Mouse (Mus musculus) small intestine, adult 2 months (tissue): ENCODE measurements around the gene Wnt2. TPM values are rescaled to one million over a fixed set of nuclear protein-coding genes. Genes with fewer than 3 reads are reported as not detected.

ENCODE experiments used
- H3K27ac ChIP-seq: fragments of 200-500 bp; 2 replicates; pipeline ENCODE4 v1.5.1; 2012; ENCODE audit warnings: low read depth, low read length, control low read depth, inconsistent platforms; ENCODE audit not compliant: insufficient read depth
- H3K27me3 ChIP-seq: fragments of 200-500 bp; 2 replicates; pipeline ENCODE4 v1.6.1; 2012; ENCODE audit warnings: mild to moderate bottlenecking, moderate library complexity, low read length, inconsistent platforms; ENCODE audit not compliant: control insufficient read depth, insufficient read depth
- H3K36me3 ChIP-seq: fragments of 200-500 bp; 2 replicates; pipeline ENCODE4 v1.6.1; 2012; ENCODE audit warnings: mild to moderate bottlenecking, low read length, control low read depth, inconsistent platforms; ENCODE audit not compliant: control insufficient read depth, insufficient read depth
- H3K4me1 ChIP-seq: fragments of 200-500 bp; 2 replicates; pipeline ENCODE4 v1.6.1; 2012; ENCODE audit warnings: low read length, inconsistent platforms, mixed read lengths; ENCODE audit not compliant: control insufficient read depth, insufficient read depth, insufficient read length
- H3K4me3 ChIP-seq: fragments of 200-500 bp; 2 replicates; pipeline ENCODE4 v1.5.1; 2012; ENCODE audit warnings: low read depth, mild to moderate bottlenecking, control low read depth, inconsistent platforms, low read length, moderate library complexity
- CTCF ChIP-seq: fragments of 200-500 bp; IDR thresholded peaks from 2 replicates; pipeline ENCODE4 v1.5.1; 2012; ENCODE audit warnings: low read depth, mild to moderate bottlenecking, control low read depth, inconsistent platforms, low read length, moderate library complexity, mixed read lengths; ENCODE audit not compliant: insufficient replicate concordance, insufficient read length; ENCODE audit errors: extremely low read depth
- POLR2A ChIP-seq: fragments of 200-500 bp; IDR thresholded peaks from 2 replicates; pipeline ENCODE4 v1.6.1; 2012; ENCODE audit warnings: low read depth, mild to moderate bottlenecking, control low read depth, inconsistent platforms, low read length, moderate library complexity
- WGBS: fragments of 180-500 bp; shearing (Covaris S2); methylation state at CpG from one replicate; pipeline ENCODE4 v1.1.7; 2018; 5-methylcytosine and 5-hydroxymethylcytosine counted together
- polyA plus RNA-seq: library from polyadenylated mRNA; depleted of rRNA; stranded (reverse); fragments of >200 nt; gene quantifications from 2 replicates; pipeline ENCODE4 v1.2.3, GENCODE M21; 2012

Gene Wnt2
- polyA plus RNA-seq, 1 experiment: 0.66 TPM

GRCm38 (mm10) chr6:17978324-17978723 is 52.1 kb downstream of the Wnt2 start:
- Histone ChIP-seq H3K27me3 (no peaks in the 10 kb centered on the region), H3K4me1 (no peaks in the 10 kb centered on the region), H3K4me3 (no peak overlapping the region), H3K27ac (no peak overlapping the region), H3K36me3 (no peaks in the 10 kb centered on the region)
- TF ChIP-seq CTCF (no peak), POLR2A (no peak)
- 73% methylated on average over 5 of the region's 5 CpGs for WGBS

- no peaks in the 10 kb centered on the region for H3K36me3 ChIP-seq
- H3K27me3 ChIP-seq: no peaks in the 10 kb centered on the region
- no peak overlapping the region for H3K4me3 ChIP-seq
- no peak overlapping the region for H3K27ac ChIP-seq
- H3K4me1 ChIP-seq: no peaks in the 10 kb centered on the region
- TF ChIP-seq POLR2A (no peak), CTCF (no peak)
- 54% methylated on average over 1 of the region's 1 CpGs for WGBS
These were observed 53.2 kb downstream of the Wnt2 start for GRCm38 (mm10) chr6:17977165-17977564.

GRCm38 (mm10) chr6:17974416-17974815 is 56.0 kb downstream of the Wnt2 start:
- H3K36me3 ChIP-seq: no peaks in the 10 kb centered on the region
- 87% methylated on average over 3 of the region's 3 CpGs for WGBS
- H3K27ac ChIP-seq: no peak overlapping the region
- no peaks in the 10 kb centered on the region for H3K27me3 ChIP-seq
- no peaks in the 10 kb centered on the region for H3K4me1 ChIP-seq
- no peak for TF ChIP-seq CTCF
- no peak for TF ChIP-seq POLR2A
- H3K4me3 ChIP-seq: no peak overlapping the region

- no peak overlapping the region for H3K27ac ChIP-seq
These were observed 59.0 kb downstream of the Wnt2 start for GRCm38 (mm10) chr6:17971393-17971792.

GRCm38 (mm10) chr6:17969815-17970214 is 60.6 kb downstream of the Wnt2 start:
- 89% methylated on average over 1 of the region's 1 CpGs for WGBS
- Histone ChIP-seq H3K4me3 (no peak overlapping the region), H3K27me3 (no peaks in the 10 kb centered on the region), H3K4me1 (no peaks in the 10 kb centered on the region), H3K36me3 (no peaks in the 10 kb centered on the region), H3K27ac (no peak overlapping the region)
- TF ChIP-seq CTCF: no peak

More at GRCm38 (mm10) chr6:17971393-17971792, 59.0 kb downstream of the Wnt2 start:
- H3K27me3 ChIP-seq: no peaks in the 10 kb centered on the region
- H3K36me3 ChIP-seq: no peaks in the 10 kb centered on the region
- TF ChIP-seq POLR2A (no peak), CTCF (no peak)
- no peak overlapping the region for H3K4me3 ChIP-seq
- no peaks in the 10 kb centered on the region for H3K4me1 ChIP-seq

GRCm38 (mm10) chr6:17968467-17969144 is 61.8 kb downstream of the Wnt2 start:
- no peak overlapping the region for H3K4me3 ChIP-seq
- H3K27ac ChIP-seq: no peak overlapping the region
- H3K27me3 ChIP-seq: no peaks in the 10 kb centered on the region
- no peaks in the 10 kb centered on the region for H3K4me1 ChIP-seq
- H3K36me3 ChIP-seq: no peaks in the 10 kb centered on the region
- no peak for TF ChIP-seq CTCF
- TF ChIP-seq POLR2A: no peak
- WGBS: 79% methylated on average over 1 of the region's 1 CpGs

- H3K4me3 ChIP-seq: no peak overlapping the region
- H3K4me1 ChIP-seq: no peaks in the 10 kb centered on the region
- no peaks in the 10 kb centered on the region for H3K27me3 ChIP-seq
- TF ChIP-seq CTCF (no peak), POLR2A (no peak)
- H3K27ac ChIP-seq: no peak overlapping the region
- H3K36me3 ChIP-seq: no peaks in the 10 kb centered on the region
- WGBS: 81% methylated on average over 3 of the region's 3 CpGs
These were observed 66.9 kb downstream of the Wnt2 start for GRCm38 (mm10) chr6:17963455-17963854.

GRCm38 (mm10) chr6:17951779-17952178 is 78.6 kb downstream of the Wnt2 start:
- no peaks in the 10 kb centered on the region for H3K27me3 ChIP-seq
- no peaks in the 10 kb centered on the region for H3K4me1 ChIP-seq
- no peak for TF ChIP-seq POLR2A
- no peak for TF ChIP-seq CTCF
- no peak overlapping the region for H3K27ac ChIP-seq
- H3K36me3 ChIP-seq: no peaks in the 10 kb centered on the region
- WGBS: 88% methylated on average over 8 of the region's 8 CpGs
- no peak overlapping the region for H3K4me3 ChIP-seq
